Mouse (Mus musculus) limb, embryonic 12.5 days (tissue): ENCODE measurements around the gene Fgd1. TPM values are rescaled to one million over a fixed set of nuclear protein-coding genes. Genes with fewer than 3 reads are reported as not detected.

Experiments
- ATAC-seq: fragments of 200-750 bp; cut with Nextera tagmentation; 2 replicates; pipeline ENCODE4 v1.8.0; 2017; ENCODE audit warnings: low read depth, moderate TSS enrichment; ENCODE audit not compliant: insufficient number of reproducible peaks, insufficient read depth, low FRiP score, low TSS enrichment
- H3K27ac ChIP-seq: fragments of 300-500 bp; sonication (generic); 2 replicates; pipeline ENCODE4 v1.5.1; 2016; ENCODE audit warnings: mild to moderate bottlenecking, moderate library complexity
- H3K27me3 ChIP-seq: fragments of 300-500 bp; sonication (generic); 2 replicates; pipeline ENCODE4 v1.6.1; 2016; ENCODE audit warnings: mild to moderate bottlenecking, moderate library complexity
- H3K36me3 ChIP-seq: fragments of 300-500 bp; sonication (generic); 2 replicates; pipeline ENCODE4 v1.6.1; 2016; ENCODE audit warnings: mild to moderate bottlenecking, moderate library complexity
- H3K4me1 ChIP-seq: fragments of 300-500 bp; sonication (generic); replicated peaks from 2 replicates; pipeline ENCODE4 v1.6.1; 2016
- H3K4me2 ChIP-seq: fragments of 300-500 bp; sonication (generic); 2 replicates; pipeline ENCODE4 v1.6.1; 2016; ENCODE audit warnings: mild to moderate bottlenecking, moderate library complexity
- H3K4me3 ChIP-seq: fragments of 300-500 bp; sonication (generic); replicated peaks from 2 replicates; pipeline ENCODE4 v1.5.1; 2016; ENCODE audit warnings: mild to moderate bottlenecking
- H3K9ac ChIP-seq: fragments of 300-500 bp; sonication (generic); replicated peaks from 2 replicates; pipeline ENCODE4 v1.6.1; 2016; ENCODE audit warnings: mild to moderate bottlenecking, moderate library complexity
- H3K9me3 ChIP-seq: fragments of 300-500 bp; sonication (generic); 2 replicates; pipeline ENCODE4 v1.6.1; 2016; ENCODE audit warnings: mild to moderate bottlenecking, moderate library complexity
- WGBS: fragments of 180-500 bp; shearing (Covaris S2); methylation state at CpG from one replicate; pipeline ENCODE4 v1.1.7; 2016; 5-methylcytosine and 5-hydroxymethylcytosine counted together
- polyA plus RNA-seq: library from polyadenylated mRNA; unstranded; fragments of >200 nt; fragmentation: Nextera tagmentation; extraction: Ambion mirVana; gene quantifications from 2 replicates; pipeline ENCODE4 v1.2.1, GENCODE M21; 2016

The Fgd1 gene
- polyA plus RNA-seq, 1 experiment from 2014 or later, result 20.6 TPM

DNA sequence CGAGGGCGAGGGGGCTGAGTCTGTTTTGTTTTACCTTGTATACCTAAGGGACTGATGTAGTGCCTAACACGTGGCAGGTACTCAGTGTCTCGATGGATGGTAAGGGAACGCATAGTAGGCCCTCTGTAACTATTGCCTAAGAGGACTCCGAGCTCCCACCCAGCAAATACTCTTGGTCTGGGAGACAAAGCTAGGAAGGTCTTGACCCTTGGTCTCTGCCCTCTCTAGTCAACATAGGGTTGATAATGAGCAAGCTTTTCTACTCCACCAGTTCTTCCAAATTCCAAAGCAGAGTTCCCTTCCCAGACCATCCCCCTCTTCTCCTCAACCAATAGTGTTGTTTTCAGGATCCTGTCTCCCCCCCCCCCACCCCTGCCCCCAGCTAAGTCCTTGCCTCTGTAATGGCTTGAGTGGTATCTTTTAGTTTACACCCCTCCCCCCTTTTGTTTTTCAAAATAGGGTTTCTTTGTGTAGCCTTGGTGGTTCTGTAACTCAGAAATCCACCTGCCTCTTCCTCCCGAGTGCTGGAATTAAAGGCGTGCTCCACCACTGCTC lies 3.8 kb downstream of the Fgd1 start:
- Histone ChIP-seq H3K9me3 (no peaks in the 10 kb centered on the region), H3K4me3 (peak overlapping the region; percentile 66), H3K36me3 (no peaks in the 10 kb centered on the region; the same call in 1 of the 2 replicates), H3K27me3 (peaks cover 21% of the 10 kb centered on the region), H3K4me2 (peak overlapping the region; percentile 69), H3K9ac (no peak overlapping the region), H3K27ac (no peak overlapping the region), H3K4me1 (peaks cover 33% of the 10 kb centered on the region)
- ATAC-seq, result no peak
- 56% methylated on average over 8 of the region's 8 CpGs for WGBS

DNA sequence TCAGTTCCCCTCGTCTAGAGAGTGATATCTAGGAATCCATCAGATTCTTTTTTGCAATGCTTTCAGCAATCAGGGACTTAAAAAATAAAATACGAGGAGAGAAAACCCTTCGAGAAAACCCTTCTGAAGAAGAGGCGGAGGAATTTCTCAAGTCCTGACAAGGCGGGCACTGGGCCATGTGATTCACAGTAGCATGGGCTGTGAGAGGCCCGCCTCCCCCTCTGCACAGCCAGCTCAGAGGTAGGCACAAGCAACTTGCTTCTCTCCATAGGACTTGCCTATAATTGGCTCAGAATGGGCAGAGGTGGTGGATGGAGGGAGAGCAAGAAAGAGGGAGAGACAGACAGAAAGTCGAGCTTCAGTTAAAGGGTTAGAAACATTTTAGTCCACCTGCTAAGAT lies 4.4 kb downstream of the Fgd1 start:
- H3K9ac ChIP-seq, result no peak overlapping the region
- H3K4me3 ChIP-seq, result no peak overlapping the region
- H3K9me3 ChIP-seq, result no peaks in the 10 kb centered on the region
- H3K27me3 ChIP-seq, result peaks cover 21% of the 10 kb centered on the region
- no peak overlapping the region for H3K27ac ChIP-seq
- no peaks in the 10 kb centered on the region; the same call in 1 of the 2 replicates for H3K36me3 ChIP-seq
- 0 out of 2 replicates have a peak overlapping the region, but pooled peaks have one; percentile 69 for H3K4me2 ChIP-seq
- H3K4me1 ChIP-seq, result peaks cover 37% of the 10 kb centered on the region
- 76% methylated on average over 7 of the region's 7 CpGs for WGBS
- ATAC-seq, result no peak

DNA sequence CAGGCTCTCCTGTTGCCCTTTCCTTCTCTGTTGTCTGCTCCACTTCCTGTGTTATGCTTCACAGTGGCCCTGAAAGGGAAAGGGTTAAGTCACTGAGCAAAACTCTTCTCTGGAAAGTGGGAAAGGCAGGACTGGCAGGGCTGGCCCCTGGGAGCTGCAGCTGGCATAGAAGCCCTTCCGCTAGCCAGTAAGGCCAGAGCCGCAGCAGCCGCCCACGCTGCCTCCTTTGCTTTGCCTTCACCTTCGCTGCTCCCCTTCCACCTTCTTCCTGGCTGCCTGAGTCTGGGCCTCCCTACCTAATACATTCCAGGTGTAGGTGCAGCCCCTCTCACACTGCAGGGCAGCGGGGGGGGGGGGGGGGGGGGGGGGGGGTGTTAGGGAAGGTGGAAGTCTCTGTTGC lies 8.5 kb downstream of the Fgd1 start:
- Histone ChIP-seq H3K4me2 (peak overlapping the region; percentile 42), H3K9me3 (no peaks in the 10 kb centered on the region), H3K9ac (no peak overlapping the region), H3K4me3 (peak overlapping the region; percentile 11; the same call in 1 of the 2 replicates), H3K27ac (peak overlapping the region; percentile 73; the same call in 1 of the 2 replicates), H3K27me3 (peaks cover 19% of the 10 kb centered on the region), H3K4me1 (peaks cover 34% of the 10 kb centered on the region), H3K36me3 (no peaks in the 10 kb centered on the region; the same call in 1 of the 2 replicates)
- 0 out of 2 replicates have a peak, but pooled peaks have one; percentile 18 for ATAC-seq
- WGBS, result 38% methylated on average over 5 of the region's 6 CpGs

DNA sequence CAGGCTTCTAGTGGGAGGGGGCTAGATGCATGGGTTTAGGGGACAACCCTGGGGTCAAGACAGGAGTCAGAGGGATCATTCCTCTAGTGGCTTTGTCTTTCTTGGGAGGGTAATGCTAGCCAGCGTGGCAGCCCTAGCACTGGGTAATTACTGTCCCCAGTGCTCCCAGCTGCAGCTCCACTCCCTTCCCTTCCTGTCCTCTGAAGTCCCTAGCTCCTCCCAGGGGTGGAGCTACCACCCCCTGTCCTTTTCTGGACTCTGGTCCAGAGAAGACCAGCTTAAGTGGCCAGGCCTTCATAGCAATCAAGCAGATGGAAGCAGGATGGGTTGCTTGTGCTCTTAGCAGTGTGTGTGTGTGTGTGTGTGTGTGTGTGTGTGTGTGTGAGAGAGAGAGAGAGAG lies 9.6 kb downstream of the Fgd1 start:
- Histone ChIP-seq H3K4me2 (no peak overlapping the region), H3K9ac (no peak overlapping the region), H3K9me3 (no peaks in the 10 kb centered on the region), H3K36me3 (no peaks in the 10 kb centered on the region; the same call in 1 of the 2 replicates), H3K27ac (no peak overlapping the region), H3K4me1 (peaks cover 31% of the 10 kb centered on the region), H3K27me3 (peaks cover 19% of the 10 kb centered on the region), H3K4me3 (no peak overlapping the region)
- WGBS, result 20% methylated on average over 1 of the region's 1 CpGs
- ATAC-seq, result no peak

DNA sequence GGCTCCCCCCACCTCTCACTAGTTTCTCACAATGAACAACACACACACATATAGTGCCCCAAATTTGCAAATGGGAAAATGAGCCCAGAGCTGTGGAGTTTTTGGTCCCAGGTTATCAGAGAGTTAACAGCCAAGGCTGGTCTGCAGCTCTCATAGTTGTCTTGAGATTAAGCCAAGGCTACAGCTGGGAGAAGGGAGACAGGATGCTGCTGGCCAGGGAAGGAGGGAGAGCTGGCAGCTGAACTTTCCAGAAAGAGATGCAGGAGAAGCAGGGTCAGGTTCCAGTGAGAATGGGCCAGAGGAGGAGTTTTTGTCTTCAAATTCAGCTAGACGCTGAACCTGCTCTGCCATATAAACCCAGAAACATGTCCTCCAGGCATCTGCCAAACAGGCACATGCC lies 13.4 kb downstream of the Fgd1 start:
- 82% methylated on average over 1 of the region's 1 CpGs for WGBS
- Histone ChIP-seq H3K4me3 (no peak overlapping the region), H3K9me3 (no peaks in the 10 kb centered on the region), H3K4me1 (peaks cover 12% of the 10 kb centered on the region), H3K4me2 (no peak overlapping the region), H3K36me3 (no peaks in the 10 kb centered on the region), H3K27me3 (peaks cover 16% of the 10 kb centered on the region), H3K27ac (no peak overlapping the region), H3K9ac (no peak overlapping the region)
- ATAC-seq, result no peak

DNA sequence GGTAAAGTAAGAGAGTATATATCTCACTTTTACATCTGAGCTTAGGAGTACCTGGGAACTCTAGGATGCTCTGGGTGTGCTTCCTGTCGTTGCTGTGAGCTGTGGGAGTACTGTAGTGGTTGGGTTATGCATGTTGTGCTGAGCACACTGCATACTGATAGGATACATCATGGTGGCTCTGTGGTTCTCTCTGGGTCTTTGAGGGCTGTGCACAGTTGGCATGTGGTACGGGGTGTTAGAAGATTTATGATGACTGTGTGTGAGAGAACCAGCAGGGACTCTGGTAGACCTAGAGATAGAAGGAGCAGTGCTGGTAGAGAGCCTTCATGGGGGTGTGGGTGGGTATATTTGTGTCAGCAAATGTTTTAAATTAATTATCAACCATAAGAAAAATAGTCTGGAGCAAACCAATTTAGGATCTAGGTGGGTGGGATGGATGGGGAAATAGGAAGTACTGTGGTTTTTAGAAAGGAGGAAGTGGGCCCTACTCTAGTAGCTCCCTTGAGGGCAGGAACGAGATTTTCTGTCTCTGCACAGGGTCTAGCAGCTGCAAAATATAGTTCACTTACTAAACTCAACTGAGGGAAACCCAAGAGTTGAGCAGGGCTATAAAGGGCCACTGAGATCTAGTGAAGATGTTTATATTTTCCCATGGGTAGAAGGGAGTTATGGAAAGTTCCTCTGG lies 15.8 kb downstream of the Fgd1 start:
- 51% methylated on average over 3 of the region's 3 CpGs for WGBS
- H3K9ac ChIP-seq, result no peak overlapping the region
- no peak overlapping the region for H3K4me3 ChIP-seq
- no peak overlapping the region for H3K4me2 ChIP-seq
- no peaks in the 10 kb centered on the region for H3K4me1 ChIP-seq
- peaks cover 3% of the 10 kb centered on the region; the same call in 1 of the 2 replicates for H3K36me3 ChIP-seq
- no peak overlapping the region for H3K27ac ChIP-seq
- H3K27me3 ChIP-seq, result peaks cover 23% of the 10 kb centered on the region
- H3K9me3 ChIP-seq, result no peaks in the 10 kb centered on the region
- no peak for ATAC-seq

DNA sequence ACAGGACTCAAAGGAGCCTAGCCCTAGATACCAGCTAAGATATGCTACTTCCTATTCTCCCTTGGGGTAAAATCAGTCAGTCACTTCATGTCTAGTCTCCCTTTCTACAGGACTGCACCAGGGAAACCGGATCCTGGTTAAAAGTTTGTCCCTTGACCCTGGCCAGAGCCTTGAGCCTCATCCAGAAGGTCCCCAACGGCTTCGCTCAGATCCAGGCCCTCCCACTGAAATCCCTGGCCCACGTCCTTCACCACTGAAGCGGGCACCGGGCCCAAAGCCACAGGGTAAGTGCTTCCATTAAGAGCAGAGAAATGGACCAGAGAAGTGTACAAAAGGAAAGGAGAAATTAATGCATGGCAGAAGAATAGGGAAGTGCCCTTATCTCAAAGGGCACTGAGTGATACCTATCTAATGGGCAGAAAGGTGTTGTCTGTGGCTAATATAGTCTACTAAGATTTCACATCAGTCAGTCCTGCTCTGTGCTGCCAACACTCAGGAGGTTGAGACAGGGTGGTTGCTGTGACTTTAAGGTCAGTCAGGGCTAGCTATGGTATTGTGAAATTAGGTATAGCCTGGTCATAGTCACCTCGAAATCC lies 20.2 kb downstream of the Fgd1 start:
- H3K27me3 ChIP-seq, result peaks cover 14% of the 10 kb centered on the region

DNA sequence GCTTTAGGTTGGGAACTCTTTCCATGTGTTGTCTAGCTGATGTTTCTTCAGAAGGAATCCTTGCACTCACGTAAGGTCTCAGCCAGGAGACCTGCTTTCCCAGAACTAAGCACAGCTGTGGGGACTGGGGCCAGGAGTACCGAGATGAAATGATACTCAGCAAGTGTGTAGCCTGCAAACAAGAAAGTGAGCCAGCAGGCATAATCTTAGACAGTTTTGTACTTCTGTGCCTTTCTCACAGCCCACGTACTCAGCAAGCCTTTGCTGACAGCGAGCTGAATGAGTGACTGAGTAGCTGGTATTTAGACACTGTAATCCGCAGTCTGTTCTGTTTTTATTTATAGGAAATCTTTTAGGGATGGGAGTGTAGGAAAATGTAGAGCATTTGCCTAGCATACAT lies 21.9 kb downstream of the Fgd1 start:
- H3K4me3 ChIP-seq, result no peak overlapping the region
- peaks cover 51% of the 10 kb centered on the region for H3K36me3 ChIP-seq
- 81% methylated on average over 5 of the region's 5 CpGs for WGBS
- no peaks in the 10 kb centered on the region for H3K9me3 ChIP-seq
- ATAC-seq, result no peak
- no peaks in the 10 kb centered on the region for H3K4me1 ChIP-seq
- H3K27me3 ChIP-seq, result peaks cover 11% of the 10 kb centered on the region; the same call in 1 of the 2 replicates
- H3K27ac ChIP-seq, result no peak overlapping the region
- no peak overlapping the region for H3K4me2 ChIP-seq
- H3K9ac ChIP-seq, result no peak overlapping the region

More for the DNA sequence above, 20.2 kb downstream of the Fgd1 start:
- Histone ChIP-seq H3K4me3 (no peak overlapping the region), H3K27ac (no peak overlapping the region), H3K4me1 (no peaks in the 10 kb centered on the region), H3K36me3 (peaks cover 37% of the 10 kb centered on the region), H3K9me3 (no peaks in the 10 kb centered on the region), H3K9ac (no peak overlapping the region), H3K4me2 (no peak overlapping the region)
- no peak for ATAC-seq
- WGBS, result 88% methylated on average over 7 of the region's 7 CpGs

DNA sequence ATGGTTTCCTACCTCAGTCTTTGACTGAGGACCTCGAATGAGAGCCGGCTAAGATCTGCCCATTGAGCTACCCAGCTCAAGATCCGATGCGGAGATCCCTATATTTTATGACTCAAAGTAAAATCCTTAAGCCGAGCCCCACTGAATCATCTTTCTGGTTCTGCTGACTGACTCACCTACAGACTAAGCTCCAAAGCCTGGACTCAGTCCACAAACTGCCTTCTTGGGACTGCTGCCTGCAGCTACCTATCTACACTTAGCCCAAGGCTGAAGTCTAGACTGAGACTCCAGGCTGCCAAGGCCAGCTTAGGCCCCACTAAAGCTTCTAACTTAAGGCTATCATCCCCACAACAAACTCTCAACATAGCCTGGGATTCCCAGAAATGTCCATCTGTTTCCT lies 30.1 kb downstream of the Fgd1 start:
- ATAC-seq, result no peak
- Histone ChIP-seq H3K4me3 (no peak overlapping the region), H3K4me2 (no peak overlapping the region), H3K27ac (no peak overlapping the region), H3K27me3 (no peaks in the 10 kb centered on the region; the same call in none of the 2 replicates), H3K4me1 (no peaks in the 10 kb centered on the region), H3K9ac (no peak overlapping the region), H3K36me3 (peaks cover 65% of the 10 kb centered on the region), H3K9me3 (no peaks in the 10 kb centered on the region)
- WGBS, result 91% methylated on average over 5 of the region's 5 CpGs

DNA sequence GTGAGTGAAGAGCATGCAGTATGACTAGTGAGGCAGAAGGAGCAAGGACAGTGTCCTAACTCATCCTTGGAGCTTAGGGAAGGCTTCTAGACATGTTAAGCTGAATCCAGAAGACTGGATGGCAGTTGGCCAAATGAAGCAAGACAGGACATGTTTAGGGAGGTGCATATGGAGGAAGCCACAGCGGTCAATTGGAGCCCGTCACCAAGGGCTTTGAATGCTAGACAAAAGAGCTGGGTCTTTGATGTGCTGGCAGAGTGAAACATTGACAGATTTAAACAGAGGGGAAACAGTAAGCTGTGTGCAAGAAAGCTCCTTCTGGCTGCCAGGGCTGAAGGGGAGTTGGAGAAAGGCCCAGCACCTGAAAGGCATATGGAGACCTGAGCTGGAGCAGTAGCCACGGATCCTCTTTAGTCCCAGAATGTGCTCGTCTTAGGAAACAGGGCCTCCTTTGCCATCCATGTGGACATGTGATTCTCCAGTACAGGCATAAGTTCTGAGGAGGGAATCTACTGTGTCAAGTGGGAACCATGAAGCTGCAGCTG lies 31.1 kb downstream of the Fgd1 start:
- Histone ChIP-seq H3K27me3 (no peaks in the 10 kb centered on the region; the same call in none of the 2 replicates), H3K27ac (no peak overlapping the region), H3K4me1 (no peaks in the 10 kb centered on the region), H3K9ac (no peak overlapping the region), H3K4me2 (no peak overlapping the region), H3K9me3 (no peaks in the 10 kb centered on the region), H3K36me3 (peaks cover 64% of the 10 kb centered on the region), H3K4me3 (no peak overlapping the region)
- ATAC-seq, result no peak
- WGBS, result 89% methylated on average over 4 of the region's 4 CpGs

DNA sequence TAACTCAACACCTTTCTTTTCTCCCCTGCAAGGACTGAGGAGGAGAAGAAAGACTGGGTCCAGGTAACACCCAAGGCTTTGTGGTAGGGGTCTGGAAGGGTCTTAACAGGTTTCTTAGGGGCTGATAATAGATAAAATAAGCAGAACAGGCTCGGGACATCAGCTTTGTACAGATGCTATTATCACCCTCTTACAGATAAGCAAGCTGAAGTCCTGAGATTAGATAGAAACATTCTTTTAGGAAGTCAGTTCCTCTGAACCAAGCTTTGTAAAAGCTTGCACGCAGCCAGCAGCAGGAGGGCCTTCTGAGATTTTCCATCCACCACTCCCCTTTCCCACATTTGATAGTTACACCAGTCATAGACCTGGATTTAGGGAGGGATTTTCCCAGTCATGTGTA lies 39.6 kb downstream of the Fgd1 start:
- Histone ChIP-seq H3K9ac (no peak overlapping the region), H3K4me2 (no peak overlapping the region), H3K36me3 (peaks cover 62% of the 10 kb centered on the region), H3K27me3 (peaks cover 26% of the 10 kb centered on the region), H3K9me3 (no peaks in the 10 kb centered on the region), H3K4me1 (no peaks in the 10 kb centered on the region), H3K27ac (no peak overlapping the region), H3K4me3 (no peak overlapping the region)
- ATAC-seq, result no peak
- 80% methylated on average over 2 of the region's 2 CpGs for WGBS
